Mouse (Mus musculus): Measurements from ENCODE around the gene Gpr19. TPM values are rescaled to one million over a fixed set of nuclear protein-coding genes. Genes with fewer than 3 reads are reported as not detected.

Gene Gpr19
- polyA plus RNA-seq, 1 experiment, result 24.4 TPM

- Histone ChIP-seq H3K4me3 (ENCODE audit: insufficient read depth, low read length) (no peak overlapping the region), H3K27ac (ENCODE audit: insufficient read depth, low read length) (no peak overlapping the region), H3K4me1 (ENCODE audit: control insufficient read depth, insufficient read depth, low read length) (no peaks in the 10 kb centered on the region)
- no peak for TF ChIP-seq CTCF (IDR thresholded peaks at IDR 0.05; ENCODE audit: extremely low read depth, insufficient read depth, low read length)
- TF ChIP-seq POLR2A (IDR thresholded peaks at IDR 0.05; ENCODE audit: extremely low read depth, insufficient read depth, low read length), result no peak
These were observed 52.7 kb downstream of the Gpr19 start for GRCm38 (mm10) chr6:134845726-134846125.

GRCm38 (mm10) chr6:134840346-134840745 lies 58.0 kb downstream of the Gpr19 start:
- Histone ChIP-seq H3K27ac (ENCODE audit: insufficient read depth, low read length) (no peak overlapping the region), H3K4me3 (ENCODE audit: insufficient read depth, low read length) (no peak overlapping the region), H3K4me1 (ENCODE audit: control insufficient read depth, insufficient read depth, low read length) (no peaks in the 10 kb centered on the region)
- TF ChIP-seq CTCF (IDR thresholded peaks at IDR 0.05; ENCODE audit: extremely low read depth, insufficient read depth, low read length), result no peak
- TF ChIP-seq POLR2A (IDR thresholded peaks at IDR 0.05; ENCODE audit: extremely low read depth, insufficient read depth, low read length), result no peak

GRCm38 (mm10) chr6:134838111-134838510 lies 60.3 kb downstream of the Gpr19 start:
- Histone ChIP-seq H3K27ac (ENCODE audit: insufficient read depth, low read length) (no peak overlapping the region), H3K4me3 (ENCODE audit: insufficient read depth, low read length) (no peak overlapping the region), H3K4me1 (ENCODE audit: control insufficient read depth, insufficient read depth, low read length) (no peaks in the 10 kb centered on the region)
- TF ChIP-seq POLR2A (IDR thresholded peaks at IDR 0.05; ENCODE audit: extremely low read depth, insufficient read depth, low read length) (no peak), CTCF (IDR thresholded peaks at IDR 0.05; ENCODE audit: extremely low read depth, insufficient read depth, low read length) (no peak)

- H3K27ac ChIP-seq (ENCODE audit: insufficient read depth, low read length), result no peak overlapping the region
- no peak for TF ChIP-seq POLR2A (IDR thresholded peaks at IDR 0.05; ENCODE audit: extremely low read depth, insufficient read depth, low read length)
- TF ChIP-seq CTCF (IDR thresholded peaks at IDR 0.05; ENCODE audit: extremely low read depth, insufficient read depth, low read length), result no peak
These were observed 63.7 kb downstream of the Gpr19 start for GRCm38 (mm10) chr6:134834585-134835251.

GRCm38 (mm10) chr6:134830776-134831175 lies 67.6 kb downstream of the Gpr19 start:
- TF ChIP-seq POLR2A (IDR thresholded peaks at IDR 0.05; ENCODE audit: extremely low read depth, insufficient read depth, low read length), result no peak
- no peak for TF ChIP-seq CTCF (IDR thresholded peaks at IDR 0.05; ENCODE audit: extremely low read depth, insufficient read depth, low read length)
- no peaks in the 10 kb centered on the region for H3K4me1 ChIP-seq (ENCODE audit: control insufficient read depth, insufficient read depth, low read length)

More at GRCm38 (mm10) chr6:134834585-134835251, 63.7 kb downstream of the Gpr19 start:
- Histone ChIP-seq H3K4me3 (ENCODE audit: insufficient read depth, low read length) (no peak overlapping the region), H3K4me1 (ENCODE audit: control insufficient read depth, insufficient read depth, low read length) (no peaks in the 10 kb centered on the region)

GRCm38 (mm10) chr6:134829786-134830700 lies 68.3 kb downstream of the Gpr19 start, which contains the start of gene Crebl2:
Crebl2 (plus strand) TSS chr6:134830154.
- H3K4me1 ChIP-seq (ENCODE audit: control insufficient read depth, insufficient read depth, low read length), result no peaks in the 10 kb centered on the region
- H3K27ac ChIP-seq (ENCODE audit: insufficient read depth, low read length), result peak within 1 kb of the TSS; percentile 61
- TF ChIP-seq POLR2A (IDR thresholded peaks at IDR 0.05; ENCODE audit: extremely low read depth, insufficient read depth, low read length) (no peak; the same call in none of the 2 replicates), CTCF (IDR thresholded peaks at IDR 0.05; ENCODE audit: extremely low read depth, insufficient read depth, low read length) (no peak)
- peak within 1 kb of the TSS; percentile 74 for H3K4me3 ChIP-seq (ENCODE audit: insufficient read depth, low read length)

More at GRCm38 (mm10) chr6:134830776-134831175, 67.6 kb downstream of the Gpr19 start:
- peak overlapping the region; percentile 74 for H3K4me3 ChIP-seq (ENCODE audit: insufficient read depth, low read length)
- H3K27ac ChIP-seq (ENCODE audit: insufficient read depth, low read length), result no peak overlapping the region

GRCm38 (mm10) chr6:134822844-134823243 lies 75.5 kb downstream of the Gpr19 start:
- Histone ChIP-seq H3K27ac (ENCODE audit: insufficient read depth, low read length) (no peak overlapping the region), H3K4me1 (ENCODE audit: control insufficient read depth, insufficient read depth, low read length) (no peaks in the 10 kb centered on the region), H3K4me3 (ENCODE audit: insufficient read depth, low read length) (no peak overlapping the region)
- no peak for TF ChIP-seq POLR2A (IDR thresholded peaks at IDR 0.05; ENCODE audit: extremely low read depth, insufficient read depth, low read length)
- 0 out of 2 replicates have a peak, but pooled peaks have one; percentile 27 for TF ChIP-seq CTCF (IDR thresholded peaks at IDR 0.05; ENCODE audit: extremely low read depth, insufficient read depth, low read length)

- no peak overlapping the region for H3K27ac ChIP-seq (ENCODE audit: insufficient read depth, low read length)
- H3K4me1 ChIP-seq (ENCODE audit: control insufficient read depth, insufficient read depth, low read length), result no peaks in the 10 kb centered on the region
- TF ChIP-seq CTCF (IDR thresholded peaks at IDR 0.05; ENCODE audit: extremely low read depth, insufficient read depth, low read length), result no peak
- TF ChIP-seq POLR2A (IDR thresholded peaks at IDR 0.05; ENCODE audit: extremely low read depth, insufficient read depth, low read length), result no peak
- no peak overlapping the region for H3K4me3 ChIP-seq (ENCODE audit: insufficient read depth, low read length)
These were observed 78.0 kb downstream of the Gpr19 start for GRCm38 (mm10) chr6:134820411-134820810.

- TF ChIP-seq CTCF (IDR thresholded peaks at IDR 0.05; ENCODE audit: extremely low read depth, insufficient read depth, low read length) (no peak), POLR2A (IDR thresholded peaks at IDR 0.05; ENCODE audit: extremely low read depth, insufficient read depth, low read length) (no peak)
- H3K27ac ChIP-seq (ENCODE audit: insufficient read depth, low read length), result no peak overlapping the region
- no peaks in the 10 kb centered on the region for H3K4me1 ChIP-seq (ENCODE audit: control insufficient read depth, insufficient read depth, low read length)
- H3K4me3 ChIP-seq (ENCODE audit: insufficient read depth, low read length), result no peak overlapping the region
These were observed 78.6 kb downstream of the Gpr19 start for GRCm38 (mm10) chr6:134819741-134820140.

Other genes with a start within 250 kb of the Gpr19 start
- 8.5 and 9.1 TPM in 2 replicates for gene Dusp16, start 106.0 kb downstream of the Gpr19 start, polyA plus RNA-seq (2012; rRNA removed)
- gene Crebl2, start 68.4 kb downstream of the Gpr19 start, polyA plus RNA-seq (2012; rRNA removed), result 32.2 and 32.7 TPM in 2 replicates
- 20.0 and 20.6 TPM in 2 replicates for gene Cdkn1b, start 21.8 kb upstream of the Gpr19 start, polyA plus RNA-seq (2012; rRNA removed)
- gene Apold1, start 83.1 kb upstream of the Gpr19 start, polyA plus RNA-seq (2012; rRNA removed), result 2.7 and 2.9 TPM in 2 replicates
- 66.6 and 70.8 TPM in 2 replicates for gene Ddx47, start 113.0 kb upstream of the Gpr19 start, polyA plus RNA-seq (2012; rRNA removed)
- 0.09 and 0.13 TPM in 2 replicates for gene Gprc5a, start 167.1 kb upstream of the Gpr19 start, polyA plus RNA-seq (2012; rRNA removed)
- gene Gprc5d, start 219.7 kb upstream of the Gpr19 start, polyA plus RNA-seq (2012; rRNA removed), result 0.42 and 0.61 TPM in 2 replicates

Measured in cortical plate, adult 2 months (tissue).